Mouse (Mus musculus) R1 (cell line): ENCODE measurements around the gene Zcchc3.

ENCODE experiments used
- DNase-seq: peaks from one replicate; pipeline ENCODE4 v3.0.0-alpha.2; 2018; ENCODE audit warnings: low read depth, low spot score

The Zcchc3 gene

DNA sequence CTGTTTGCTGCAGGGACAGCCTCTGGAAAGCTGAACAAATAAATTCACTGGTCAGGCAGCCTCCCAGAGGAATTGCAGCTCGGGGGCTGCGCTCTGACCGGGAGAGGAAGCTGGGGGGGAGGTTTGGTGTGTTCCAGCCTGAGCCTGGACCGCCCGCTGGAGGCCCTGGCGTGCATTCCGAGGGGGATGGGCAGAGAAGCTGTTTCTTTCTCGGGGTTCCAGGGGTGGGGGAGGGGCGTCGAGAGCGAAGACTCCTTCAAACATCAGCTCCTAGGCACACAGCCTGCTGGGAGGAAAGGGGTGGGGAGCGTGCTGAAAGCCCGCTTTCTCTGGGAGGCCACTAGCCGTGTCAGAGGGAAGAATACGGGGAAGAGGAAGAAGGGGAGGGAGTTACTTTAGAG lies 3.9 kb downstream of the Zcchc3 start:
- DNase-seq, result peak; percentile 98

DNA sequence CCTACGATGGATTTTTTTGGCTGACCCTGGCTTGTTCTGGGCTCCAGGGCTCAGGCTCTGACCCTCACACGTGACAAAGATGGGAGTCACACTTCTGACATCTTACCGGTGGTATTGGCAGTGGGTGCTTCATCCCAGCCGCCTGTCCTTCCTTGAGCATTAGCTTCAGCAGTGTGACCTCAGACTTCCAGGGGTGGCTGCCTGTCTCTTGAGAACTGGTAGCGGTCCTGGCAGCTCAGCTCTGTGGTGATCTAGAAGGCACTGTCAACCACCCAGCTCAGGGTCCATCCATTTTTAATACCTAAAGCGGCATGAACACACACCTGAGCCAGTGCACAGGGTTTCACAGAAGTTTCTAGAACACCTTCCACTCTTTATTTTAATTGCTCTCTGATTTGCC lies 5.0 kb downstream of the Zcchc3 start:
- no peak for DNase-seq

DNA sequence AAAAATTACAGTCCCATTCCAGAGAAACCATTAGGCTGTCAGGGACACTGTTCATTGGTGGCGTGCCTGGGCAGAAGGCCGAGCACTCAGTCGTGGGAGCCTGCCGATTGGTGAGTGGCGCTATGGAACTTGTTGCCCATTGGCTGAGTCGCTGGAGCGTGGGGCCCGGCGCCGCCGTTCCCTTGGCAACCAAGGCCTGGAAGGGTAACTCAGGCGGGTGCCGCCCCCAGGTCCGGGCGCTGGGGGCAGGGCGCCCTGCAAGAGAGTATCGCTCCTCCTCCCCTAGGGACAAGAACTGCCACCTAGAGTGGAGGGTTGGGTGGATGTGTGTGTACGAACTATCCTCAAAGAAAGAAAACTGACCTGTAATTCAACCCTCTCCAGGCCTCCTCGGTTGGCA lies 8.7 kb downstream of the Zcchc3 start:
- peak; percentile 99 for DNase-seq

DNA sequence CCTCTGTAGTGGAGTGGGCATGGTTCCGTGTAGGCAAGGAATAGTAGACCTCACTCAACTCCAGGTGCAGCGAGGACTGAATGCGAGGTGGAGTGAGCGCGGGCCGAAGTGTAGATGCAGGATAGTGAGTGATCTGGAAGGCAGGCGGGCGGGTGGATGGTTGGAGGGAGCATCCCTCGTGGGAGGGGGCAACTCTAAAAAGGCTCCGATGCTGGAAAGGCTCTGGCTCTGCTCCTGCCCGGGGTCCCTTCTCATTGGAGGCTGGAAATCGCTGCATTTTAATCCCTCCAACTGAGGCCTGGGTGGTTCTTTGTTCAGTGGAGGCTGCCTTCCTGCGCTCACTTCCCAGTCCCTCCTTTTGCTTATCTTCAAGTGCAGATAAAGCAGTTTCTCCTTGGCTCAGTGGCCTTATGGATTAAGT lies 15.7 kb downstream of the Zcchc3 start:
- peak; percentile 86 for DNase-seq

DNA sequence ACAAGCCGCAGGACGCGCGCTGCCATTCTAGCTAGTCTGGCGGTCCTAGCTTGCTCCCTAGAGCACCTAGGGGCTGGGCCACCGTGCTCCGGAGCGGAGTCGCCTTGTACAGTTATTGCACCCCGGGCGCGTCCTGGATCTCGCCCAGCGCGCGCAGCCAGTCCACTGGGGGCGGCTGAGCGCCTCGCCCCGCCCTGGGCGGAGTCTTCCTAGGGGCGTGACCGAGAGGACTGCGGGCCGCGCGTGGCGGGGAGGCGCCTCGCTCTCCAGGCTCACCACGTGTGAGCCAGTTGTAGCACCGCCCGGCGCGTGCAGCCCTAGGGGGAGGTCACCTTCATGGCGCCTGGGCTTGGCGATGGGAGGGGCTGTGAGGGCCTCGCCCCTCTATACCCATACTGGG lies 16.1 kb downstream of the Zcchc3 start:
- peak; percentile 97 for DNase-seq

DNA sequence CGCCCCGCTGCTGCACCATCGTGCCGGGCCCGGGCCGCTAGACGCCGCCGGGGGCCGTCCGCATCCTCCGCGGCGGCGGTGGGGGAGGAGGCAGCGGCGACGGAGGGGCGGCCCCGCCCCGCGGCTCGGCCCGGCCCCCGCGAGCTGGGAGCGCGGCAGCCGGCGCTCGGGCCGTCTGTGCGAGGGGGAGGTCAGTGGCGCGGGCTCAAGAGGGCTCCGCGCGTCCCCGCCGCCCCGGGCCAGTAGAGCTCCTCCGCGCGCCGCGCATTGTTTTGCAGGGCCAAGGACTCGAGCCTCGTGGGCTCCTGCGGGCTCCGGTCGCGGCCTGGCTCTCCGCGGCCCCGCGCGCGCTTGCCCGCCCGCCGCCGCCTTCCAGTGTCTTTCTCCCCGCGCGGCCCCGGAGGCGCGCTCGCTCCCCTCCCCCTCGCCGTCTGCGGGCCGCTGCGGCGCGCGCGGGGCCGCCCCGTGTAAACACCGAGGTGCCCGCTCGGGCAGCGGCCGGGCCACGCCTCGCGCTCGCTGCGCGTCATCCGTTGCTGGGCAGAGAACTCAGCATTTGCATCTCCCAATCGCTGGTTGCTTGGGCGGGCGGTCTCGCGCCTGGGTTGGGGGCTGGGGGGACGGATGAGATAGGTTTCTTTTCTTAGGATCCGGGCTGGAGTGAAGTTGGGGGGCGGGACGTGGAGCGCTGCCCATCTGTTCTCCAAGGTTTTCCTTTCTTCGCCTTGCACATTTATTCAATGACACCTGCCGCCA lies 17.0 kb downstream of the Zcchc3 start, which contains the start of gene Sox12:
Gene Sox12 (minus strand): TSS at position 384 of the 756 bp plus-strand sequence.
- peak; percentile 94 for DNase-seq

DNA sequence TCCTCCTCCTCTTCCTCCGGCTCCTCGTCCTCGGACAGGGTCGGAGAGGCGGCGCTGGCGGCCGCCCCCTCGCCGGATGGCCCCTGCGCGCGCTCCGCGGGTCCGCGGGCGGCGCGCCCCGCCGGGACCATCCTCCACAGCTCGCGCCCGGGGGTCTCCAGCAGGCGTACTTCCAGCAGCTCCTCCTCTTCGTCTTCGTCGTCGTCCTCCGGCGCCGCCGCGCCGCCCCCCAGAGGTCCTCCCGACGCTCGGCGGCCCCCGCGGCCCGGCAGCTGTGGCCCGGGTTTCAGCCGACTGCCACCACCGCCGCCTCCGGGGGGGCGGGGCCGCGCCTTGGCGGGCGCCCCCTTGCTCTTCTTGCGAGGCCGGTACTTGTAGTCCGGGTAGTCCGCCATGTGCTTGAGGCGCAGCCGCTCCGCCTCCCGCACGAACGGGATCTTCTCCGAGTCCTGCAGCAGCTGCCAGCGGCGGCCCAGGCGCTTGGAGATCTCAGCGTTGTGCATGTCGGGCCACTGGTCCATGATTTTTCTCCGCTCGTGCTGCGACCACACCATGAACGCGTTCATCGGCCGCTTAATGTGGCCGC lies 17.7 kb downstream of the Zcchc3 start:
- DNase-seq, result peak; percentile 61

DNA sequence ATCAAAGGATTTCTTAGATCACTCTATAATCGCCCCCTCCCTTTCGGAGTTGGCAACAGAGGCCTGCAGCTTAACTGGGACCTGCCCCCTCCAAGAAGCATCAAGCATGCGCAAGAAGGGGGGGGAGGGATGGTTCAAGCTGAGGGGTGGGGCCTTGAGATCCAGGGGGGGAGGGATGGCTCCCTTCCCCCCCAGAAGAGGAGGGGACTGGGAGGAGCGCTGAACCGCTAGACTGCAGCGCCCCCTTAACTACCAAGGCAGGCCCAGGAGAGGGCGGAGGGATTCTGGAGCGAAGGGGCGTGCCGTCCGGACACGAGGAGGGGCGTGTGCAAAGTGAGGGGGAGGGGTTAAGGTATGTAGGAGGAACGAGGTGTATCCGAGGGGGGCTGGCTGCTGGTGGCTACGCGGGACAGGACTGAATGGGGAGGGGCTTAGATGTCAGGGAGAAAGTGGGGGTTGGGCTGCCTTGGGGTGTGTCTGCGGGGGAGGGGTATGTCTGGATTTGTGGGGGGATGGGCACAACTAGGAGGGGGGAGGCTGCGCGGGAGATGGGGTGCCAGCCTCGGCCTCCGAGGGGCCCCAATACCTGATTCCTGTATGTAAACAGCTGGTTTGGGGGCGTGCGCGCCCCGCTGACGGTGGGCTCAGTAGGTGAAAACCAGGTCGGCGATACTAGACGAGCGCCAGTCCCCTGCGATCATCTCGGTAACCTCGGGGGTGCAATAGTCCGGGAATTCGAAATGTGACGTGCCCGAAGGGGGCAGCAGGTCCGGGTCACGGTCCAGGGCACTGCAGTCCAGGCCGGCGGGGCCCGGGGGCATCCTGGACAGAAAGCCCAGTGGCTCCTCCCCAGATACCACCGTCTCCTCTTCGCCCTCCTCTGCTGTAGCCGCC lies 18.5 kb downstream of the Zcchc3 start:
- peak; percentile 99 for DNase-seq

DNA sequence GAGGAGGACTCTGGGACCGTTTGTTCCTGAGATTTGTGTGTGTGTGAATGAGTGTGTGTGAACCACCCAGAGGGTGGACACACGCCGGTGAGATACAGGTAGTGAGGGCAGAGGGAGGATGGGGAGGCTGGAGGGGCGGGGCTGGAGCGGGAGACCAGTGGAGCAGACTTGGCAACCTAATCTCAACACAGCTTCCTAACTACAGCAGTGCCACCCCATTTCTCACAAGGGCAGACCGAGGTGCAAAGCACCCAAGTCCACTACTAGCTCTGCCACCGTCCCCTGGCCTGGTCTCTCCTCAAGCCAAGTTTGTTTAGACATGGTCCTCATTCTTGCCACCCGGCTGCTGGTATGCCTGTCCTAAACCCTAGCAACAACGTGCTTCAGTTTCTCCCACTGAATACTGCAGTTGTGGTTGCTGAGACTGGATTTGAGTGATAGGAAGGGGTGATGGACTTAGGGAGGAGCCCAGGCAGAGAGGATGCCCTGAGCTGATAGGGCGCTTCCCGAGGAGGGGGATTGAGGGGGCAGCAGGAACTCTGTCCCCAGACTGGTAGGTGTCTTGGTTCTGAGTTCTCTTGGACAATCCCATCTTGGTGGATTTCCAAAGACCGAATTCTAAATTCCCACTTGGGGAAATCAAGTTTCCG lies 19.4 kb downstream of the Zcchc3 start:
- DNase-seq, result no peak

DNA sequence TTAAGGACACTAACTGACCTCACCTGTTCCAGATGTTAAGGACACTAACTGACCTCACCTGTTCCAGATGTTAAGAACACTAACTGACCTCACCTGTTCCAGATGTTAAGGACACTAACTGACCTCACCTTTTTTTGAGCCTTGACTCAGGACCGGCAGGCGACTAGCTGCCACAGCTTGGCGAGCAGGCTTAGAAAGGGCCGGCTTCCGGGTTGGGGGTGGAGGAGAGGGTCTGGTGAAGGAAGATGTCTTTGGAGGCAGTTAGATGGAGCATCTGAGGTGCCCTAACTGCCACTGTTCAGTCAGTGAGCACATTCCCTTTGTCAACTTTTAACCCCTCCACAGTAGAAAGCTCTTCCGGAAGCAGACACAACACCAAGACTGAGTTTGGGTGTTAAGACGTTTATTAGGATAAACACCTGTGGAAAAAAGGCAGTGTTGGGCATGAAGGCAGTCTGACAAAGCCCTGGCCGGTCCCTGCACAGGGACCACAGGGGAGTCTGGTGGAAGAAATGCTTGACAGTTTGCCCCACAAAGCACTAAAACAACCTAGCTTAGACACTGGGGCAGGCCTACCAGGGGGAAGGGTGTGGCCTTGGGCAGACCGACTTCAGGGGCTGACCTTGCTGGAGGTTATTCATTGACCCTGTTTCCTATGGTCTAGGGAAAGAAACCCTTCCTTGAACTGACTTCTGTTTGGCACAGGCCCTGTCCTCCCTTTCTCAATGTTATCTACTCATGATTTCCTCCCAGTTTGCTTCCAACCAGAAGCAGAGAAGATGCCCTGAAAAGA lies 21.4 kb downstream of the Zcchc3 start:
- peak; percentile 55 for DNase-seq

DNA sequence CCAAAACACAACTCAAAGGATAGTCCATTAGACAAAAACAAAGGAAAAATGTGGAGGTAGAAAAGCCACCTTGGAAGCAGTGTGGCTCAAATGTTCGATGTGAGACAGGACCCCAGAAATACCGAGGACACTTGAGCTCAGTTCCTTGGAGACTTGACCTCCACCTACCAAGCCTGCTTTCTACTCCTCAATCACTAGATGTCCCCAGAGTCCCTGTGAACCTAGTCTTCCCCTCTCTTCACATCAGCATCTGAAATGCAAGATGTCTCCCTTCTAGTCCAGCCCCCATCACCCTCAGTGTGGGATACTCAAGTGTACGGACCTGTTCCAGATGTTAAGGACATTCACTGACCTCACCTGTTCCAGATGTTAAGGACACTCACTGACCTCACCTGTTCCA lies 22.0 kb downstream of the Zcchc3 start:
- peak; percentile 88 for DNase-seq

DNA sequence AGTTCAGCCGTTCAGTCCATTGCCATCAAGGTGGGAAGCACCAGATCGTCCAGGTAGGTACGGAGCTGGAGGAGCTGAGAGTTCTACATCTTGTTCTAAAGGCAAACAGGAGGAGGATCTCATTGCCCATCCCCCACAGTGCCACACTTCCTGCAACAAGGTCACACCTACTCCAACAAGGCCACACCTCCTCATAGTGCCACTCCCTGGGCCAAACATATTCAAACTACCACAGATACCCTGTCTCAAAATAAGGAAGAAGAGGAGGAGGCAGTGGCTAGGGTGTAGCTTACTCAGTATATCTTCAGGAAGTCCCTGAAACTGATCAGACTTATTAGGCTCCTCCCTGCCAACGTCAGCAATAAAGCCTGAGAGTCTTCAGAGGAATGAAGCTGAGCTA lies 30.6 kb downstream of the Zcchc3 start:
- DNase-seq, result peak; percentile 79

DNA sequence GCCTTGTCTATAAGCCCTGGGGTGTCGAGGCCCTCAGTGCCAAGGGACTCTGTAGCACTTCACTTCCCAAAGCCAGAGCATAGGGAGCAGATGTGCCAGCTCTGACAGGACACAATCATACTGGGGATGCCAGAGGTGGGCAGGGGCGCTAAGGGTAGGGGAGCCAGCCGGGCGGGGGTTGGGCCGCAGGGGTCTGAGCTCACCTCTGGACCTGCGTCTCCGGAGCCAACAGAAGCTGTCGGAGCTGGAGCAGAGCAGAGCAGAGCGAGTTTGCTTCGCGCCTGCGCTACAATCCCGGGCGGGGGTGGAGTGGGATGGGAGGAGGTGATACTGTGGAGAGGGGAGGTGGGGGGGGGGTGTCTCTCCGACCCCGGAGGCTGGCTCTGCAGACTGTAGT lies 38.5 kb downstream of the Zcchc3 start, which contains the start of gene Nrsn2:
Gene Nrsn2 (minus strand): TSS at position 294 of the 397 bp plus-strand sequence.
- peak; percentile 45 for DNase-seq

DNA sequence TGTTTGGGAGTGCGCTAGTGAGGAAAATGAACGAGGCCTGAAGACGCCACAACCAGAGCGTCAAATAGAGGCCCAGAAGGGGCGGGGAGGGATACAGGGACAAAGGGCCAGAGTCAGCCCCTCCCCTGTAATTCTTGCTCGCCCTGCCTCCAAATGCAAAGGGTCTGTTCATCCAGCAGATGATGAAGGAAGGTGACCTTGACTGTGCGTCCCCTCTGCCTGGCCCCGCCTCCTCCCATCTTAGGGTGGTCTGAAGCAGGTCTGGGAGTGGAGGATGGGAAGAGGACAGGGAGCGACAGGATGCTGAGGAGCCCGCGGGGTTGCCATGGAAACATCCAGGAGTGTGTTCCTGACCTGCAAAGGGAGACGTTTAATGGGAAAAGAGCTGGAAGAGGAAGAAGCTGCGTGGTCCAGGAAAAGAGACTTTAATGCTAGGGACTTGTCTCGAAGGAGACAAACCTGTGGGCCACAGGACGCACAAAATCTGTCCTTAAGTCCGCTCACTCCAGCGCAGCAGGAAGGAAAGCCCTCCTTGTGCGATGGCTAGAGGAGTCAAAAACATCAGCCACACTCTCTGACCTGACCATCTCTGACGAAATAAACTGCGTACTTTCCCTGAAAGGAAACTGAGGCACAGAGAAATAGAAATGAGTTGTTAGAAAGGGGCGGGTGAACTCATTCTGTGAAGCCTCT lies 39.0 kb downstream of the Zcchc3 start:
- peak; percentile 96 for DNase-seq

DNA sequence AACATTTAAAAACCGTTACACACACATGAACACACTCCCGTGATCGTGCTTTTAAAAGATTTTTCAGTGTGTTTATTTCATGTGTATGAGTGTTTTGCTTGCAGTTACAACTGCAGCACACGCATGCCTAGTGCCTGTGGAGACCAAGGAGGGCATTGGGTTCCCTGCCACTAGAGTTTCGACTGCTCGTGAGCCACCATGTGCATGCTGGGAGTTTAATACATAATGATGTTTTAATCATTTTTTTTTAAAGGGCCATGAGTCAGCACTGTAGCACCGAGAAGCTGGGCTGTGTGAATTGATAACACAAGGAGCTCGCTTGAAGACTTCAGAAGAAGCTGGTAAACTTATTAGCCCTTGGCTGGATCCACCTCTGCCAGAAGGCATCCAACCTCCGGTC lies 41.3 kb downstream of the Zcchc3 start:
- DNase-seq, result no peak

DNA sequence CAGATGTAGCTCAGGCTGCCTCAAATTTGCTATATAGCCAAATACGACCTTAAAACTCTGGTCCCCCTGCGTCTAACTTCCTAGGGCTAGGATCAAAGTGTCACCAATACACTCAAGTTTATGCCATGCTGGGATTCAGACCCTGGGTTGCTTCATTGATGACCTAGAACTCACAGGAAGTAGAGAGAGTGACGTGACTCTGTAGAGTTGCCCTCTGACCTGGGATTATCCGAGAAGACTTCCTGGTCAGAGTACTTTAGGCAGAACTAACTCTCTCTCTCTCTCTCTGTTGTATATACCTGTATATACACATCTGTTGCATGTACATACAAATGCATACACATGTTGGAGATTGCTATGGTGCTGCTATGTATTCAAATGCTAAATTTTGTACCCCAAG lies 42.2 kb downstream of the Zcchc3 start:
- DNase-seq, result no peak

DNA sequence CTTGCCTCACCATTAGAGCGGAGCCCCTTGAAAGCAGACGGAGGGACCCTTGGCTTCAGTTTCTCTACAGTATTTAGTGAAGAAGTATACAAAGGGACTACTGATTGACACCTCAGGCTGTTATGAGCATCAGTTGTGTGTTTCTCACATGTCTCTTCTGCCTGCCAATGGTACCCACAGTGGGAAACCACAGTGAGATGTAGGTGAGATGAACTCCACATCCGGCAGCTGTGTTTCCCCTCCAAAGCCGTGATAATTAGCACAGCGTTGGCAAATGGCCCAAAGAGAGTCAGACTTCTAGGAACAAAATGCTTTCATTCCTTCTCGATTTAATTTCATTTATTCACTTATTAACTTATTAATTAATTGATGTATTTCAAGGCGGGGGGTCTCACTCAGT lies 42.7 kb downstream of the Zcchc3 start:
- DNase-seq, result no peak

DNA sequence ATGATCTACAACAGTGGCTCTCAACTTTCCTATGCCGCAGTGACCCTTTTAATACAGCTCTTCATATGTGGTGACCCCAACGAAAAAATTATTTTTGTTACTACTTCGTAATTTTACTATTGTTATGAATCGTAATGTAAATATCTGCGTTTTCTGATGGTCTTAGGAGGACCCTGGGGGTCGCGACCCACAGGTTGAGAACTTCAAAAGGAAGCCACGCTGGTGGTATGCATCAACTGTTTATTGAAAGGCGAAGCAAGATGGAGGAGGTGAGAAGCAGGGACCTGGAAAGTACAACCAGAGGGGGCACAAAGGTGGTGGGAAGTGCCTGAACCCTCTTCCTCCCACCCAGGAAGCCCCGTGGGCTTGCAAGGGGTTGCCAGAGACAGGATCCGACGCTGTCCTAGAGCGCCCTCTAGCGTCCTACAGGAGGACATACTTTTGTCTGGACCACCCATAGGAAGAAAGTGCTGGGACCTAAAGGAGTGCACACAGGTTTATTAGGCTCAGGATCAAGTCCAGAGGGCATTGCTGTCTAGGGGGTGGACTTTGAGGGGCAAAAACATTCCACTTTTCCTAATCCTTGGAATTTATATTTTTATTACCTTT lies 46.2 kb downstream of the Zcchc3 start:
- peak; percentile 91 for DNase-seq

DNA sequence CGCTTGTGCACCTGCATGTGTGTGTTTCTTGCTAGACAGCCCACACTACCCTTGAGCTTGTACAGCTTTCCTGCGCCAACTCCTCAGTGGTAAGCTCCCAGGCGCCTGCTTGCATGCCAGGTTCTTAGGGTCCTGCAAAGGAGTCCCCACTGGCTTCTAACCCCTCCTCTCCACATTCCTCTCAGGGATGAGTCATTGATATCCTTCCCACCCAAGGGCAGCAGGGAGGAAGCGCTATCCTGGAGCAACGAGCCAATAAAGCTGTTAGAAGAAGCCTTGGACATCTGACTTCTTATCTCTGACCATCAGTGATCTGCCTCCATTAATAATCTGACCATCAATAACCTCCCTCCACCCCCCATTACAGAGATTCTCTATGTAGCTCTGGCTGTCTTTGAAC lies 46.9 kb downstream of the Zcchc3 start:
- peak; percentile 27 for DNase-seq
